Mouse (Mus musculus) midbrain, postnatal 0 days (tissue): ENCODE data around the gene Acta2. TPM values are rescaled to one million over a fixed set of nuclear protein-coding genes. Genes with fewer than 3 reads are reported as not detected.

Experiments
- ATAC-seq: fragments of 200-750 bp; cut with Nextera tagmentation; 2 replicates; pipeline ENCODE4 v1.8.0; 2017; ENCODE audit warnings: moderate number of reproducible peaks, mild to moderate bottlenecking, moderate TSS enrichment, moderate library complexity; ENCODE audit not compliant: low FRiP score
- DNase-seq: peaks from one replicate; pipeline ENCODE4 v3.0.0-alpha.2; 2015; ENCODE audit warnings: low spot score
- H3K27ac ChIP-seq: fragments of 300-500 bp; sonication (generic); 2 replicates; pipeline ENCODE4 v1.5.1; 2014; ENCODE audit warnings: low read depth, mild to moderate bottlenecking, low read length, mixed read lengths
- H3K27me3 ChIP-seq: fragments of 300-500 bp; sonication (generic); 2 replicates; pipeline ENCODE4 v1.6.1; 2014; ENCODE audit warnings: low read length, control low read depth, mixed read lengths; ENCODE audit not compliant: insufficient read depth
- H3K36me3 ChIP-seq: fragments of 300-500 bp; sonication (generic); 2 replicates; pipeline ENCODE4 v1.6.1; 2014; ENCODE audit warnings: low read length, control low read depth, mixed read lengths; ENCODE audit not compliant: insufficient read depth
- H3K4me1 ChIP-seq: fragments of 300-500 bp; sonication (generic); 2 replicates; pipeline ENCODE4 v1.6.1; 2014; ENCODE audit warnings: mild to moderate bottlenecking, control low read depth, antibody characterized with exemption, low read length, mixed read lengths; ENCODE audit not compliant: insufficient read depth
- H3K4me2 ChIP-seq: fragments of 300-500 bp; sonication (generic); 2 replicates; pipeline ENCODE4 v1.6.1; 2014; ENCODE audit warnings: low read depth, mild to moderate bottlenecking, low read length, mixed read lengths; ENCODE audit not compliant: poor library complexity, severe bottlenecking
- H3K4me3 ChIP-seq: fragments of 300-500 bp; sonication (generic); 2 replicates; pipeline ENCODE4 v1.5.1; 2014; ENCODE audit warnings: low read depth, mild to moderate bottlenecking, low read length, moderate library complexity
- H3K9ac ChIP-seq: fragments of 300-500 bp; sonication (generic); replicated peaks from 2 replicates; pipeline ENCODE4 v1.6.1; 2014; ENCODE audit warnings: mild to moderate bottlenecking, low read length, moderate library complexity, mixed read lengths; ENCODE audit not compliant: poor library complexity, severe bottlenecking
- H3K9me3 ChIP-seq: fragments of 300-500 bp; sonication (generic); 2 replicates; pipeline ENCODE4 v1.6.1; 2016; ENCODE audit warnings: low read length, control low read depth
- CTCF ChIP-seq: IDR thresholded peaks from 2 replicates; pipeline ENCODE4 v1.5.1; 2016; ENCODE audit warnings: antibody characterized with exemption, mild to moderate bottlenecking
- WGBS: fragments of 180-500 bp; shearing (Covaris S2); extraction: QIAGEN DNeasy Blood & Tissue Kit; methylation state at CpG from one replicate; pipeline ENCODE4 v1.1.7; 2014; 5-methylcytosine and 5-hydroxymethylcytosine counted together
- polyA plus RNA-seq: library from polyadenylated mRNA; unstranded; fragments of >200 nt; fragmentation: Nextera tagmentation; extraction: Ambion mirVana; gene quantifications from 2 replicates; pipeline ENCODE4 v1.2.1, GENCODE M21; 2015
- total RNA-seq: library from RNA; depleted of rRNA; stranded (reverse); fragments of >200 nt; gene quantifications from 2 replicates; pipeline ENCODE4 v1.2.3, GENCODE M21; 2014

Gene Acta2
- total and polyA plus RNA-seq, 2 experiments from 2014 or later = 3.7 to 9.6 TPM

DNA sequence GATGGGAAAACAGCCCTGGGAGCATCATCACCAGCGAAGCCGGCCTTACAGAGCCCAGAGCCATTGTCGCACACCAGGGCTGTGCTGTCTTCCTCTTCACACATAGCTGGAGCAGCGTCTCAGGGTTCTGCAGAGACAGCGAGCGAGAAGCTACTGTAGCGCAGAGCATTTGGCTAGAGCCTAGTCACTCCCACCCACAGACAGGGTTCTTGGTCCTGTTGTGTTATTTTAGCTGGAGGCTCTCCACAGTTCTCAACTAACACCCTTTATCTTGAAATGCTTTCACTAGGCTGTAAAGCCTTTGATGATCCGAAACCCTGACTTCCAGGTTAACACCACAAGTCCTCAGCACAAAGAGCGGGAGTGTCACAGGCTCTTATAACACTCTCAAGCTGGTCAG, 2.9 kb downstream of the Acta2 start:
- DNase-seq (no peak), ATAC-seq (no peak)
- Histone ChIP-seq H3K27me3 (0 out of 2 replicates have a peak, but pooled peaks cover 3% of the 10 kb centered on the region), H3K4me3 (no peak overlapping the region), H3K27ac (no peak overlapping the region), H3K4me1 (no peaks in the 10 kb centered on the region), H3K4me2 (no peak overlapping the region), H3K9me3 (no peaks in the 10 kb centered on the region), H3K36me3 (no peaks in the 10 kb centered on the region), H3K9ac (no peak overlapping the region)
- WGBS = 79% methylated on average over 9 of the region's 9 CpGs
- TF ChIP-seq CTCF = no peak

GRCm38 (mm10) chr19:34251900-34252299, 3.5 kb downstream of the Acta2 start:
- TF ChIP-seq CTCF = no peak
- Histone ChIP-seq H3K9me3 (no peaks in the 10 kb centered on the region), H3K27ac (no peak overlapping the region), H3K36me3 (no peaks in the 10 kb centered on the region), H3K4me2 (no peak overlapping the region), H3K4me3 (no peak overlapping the region), H3K4me1 (no peaks in the 10 kb centered on the region), H3K9ac (no peak overlapping the region), H3K27me3 (0 out of 2 replicates have a peak, but pooled peaks cover 3% of the 10 kb centered on the region)
- WGBS = 76% methylated on average over 2 of the region's 2 CpGs
- DNase-seq (no peak), ATAC-seq (no peak)

- H3K36me3 ChIP-seq = no peaks in the 10 kb centered on the region
- H3K9me3 ChIP-seq = no peaks in the 10 kb centered on the region
- no peak overlapping the region for H3K4me3 ChIP-seq
- TF ChIP-seq CTCF = no peak
- no peak overlapping the region for H3K9ac ChIP-seq
- no peaks in the 10 kb centered on the region for H3K4me1 ChIP-seq
- H3K4me2 ChIP-seq = no peak overlapping the region
- no peak for DNase-seq
- 0 out of 2 replicates have a peak, but pooled peaks cover 3% of the 10 kb centered on the region for H3K27me3 ChIP-seq
- H3K27ac ChIP-seq = no peak overlapping the region
- no peak for ATAC-seq
- WGBS = 87% methylated on average over 4 of the region's 4 CpGs
Observed at GRCm38 (mm10) chr19:34250621-34251020, 4.8 kb downstream of the Acta2 start.

DNA sequence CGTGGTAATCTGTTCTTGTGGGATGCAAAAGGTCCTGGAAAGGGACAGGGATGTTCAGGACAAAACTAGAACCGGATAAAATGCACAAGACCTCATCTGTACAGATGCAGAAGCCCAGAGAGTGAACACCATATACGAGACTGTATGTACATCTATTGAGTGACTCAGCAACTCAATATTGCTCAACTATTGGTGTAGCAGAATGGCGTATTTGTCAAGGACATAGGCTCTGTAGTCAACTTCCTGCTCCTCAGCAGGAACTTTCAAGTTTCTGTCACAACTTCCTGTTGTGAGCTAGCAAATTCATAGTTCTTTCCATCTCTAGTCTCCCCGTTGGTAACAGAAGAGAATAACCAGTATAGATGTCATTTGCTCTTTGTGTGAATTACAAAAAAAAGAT, 6.8 kb downstream of the Acta2 start:
- ATAC-seq (no peak), DNase-seq (no peak)
- no peak overlapping the region for H3K4me2 ChIP-seq
- H3K36me3 ChIP-seq = no peaks in the 10 kb centered on the region
- TF ChIP-seq CTCF = no peak
- H3K27me3 ChIP-seq = 0 out of 2 replicates have a peak, but pooled peaks cover 3% of the 10 kb centered on the region
- no peak overlapping the region for H3K4me3 ChIP-seq
- no peaks in the 10 kb centered on the region for H3K4me1 ChIP-seq
- H3K9me3 ChIP-seq = no peaks in the 10 kb centered on the region
- 74% methylated on average over 5 of the region's 5 CpGs for WGBS
- no peak overlapping the region for H3K9ac ChIP-seq
- no peak overlapping the region for H3K27ac ChIP-seq

- Histone ChIP-seq H3K4me2 (no peak overlapping the region), H3K27me3 (no peaks in the 10 kb centered on the region), H3K9ac (no peak overlapping the region), H3K4me1 (no peaks in the 10 kb centered on the region), H3K36me3 (peaks cover 8% of the 10 kb centered on the region), H3K27ac (no peak overlapping the region), H3K4me3 (no peak overlapping the region), H3K9me3 (no peaks in the 10 kb centered on the region)
- WGBS = 13% methylated on average over 6 of the region's 6 CpGs
- TF ChIP-seq CTCF = peak; percentile 80
- ATAC-seq = peak; percentile 57; the same call in 1 of the 2 replicates
- DNase-seq = peak; percentile 93
Observed at GRCm38 (mm10) chr19:34244056-34244455, 11.3 kb downstream of the Acta2 start.

GRCm38 (mm10) chr19:34242925-34243324, 12.5 kb downstream of the Acta2 start:
- Histone ChIP-seq H3K4me1 (no peaks in the 10 kb centered on the region), H3K27me3 (no peaks in the 10 kb centered on the region), H3K4me3 (no peak overlapping the region), H3K4me2 (no peak overlapping the region), H3K27ac (no peak overlapping the region), H3K36me3 (peaks cover 15% of the 10 kb centered on the region), H3K9ac (no peak overlapping the region), H3K9me3 (no peaks in the 10 kb centered on the region)
- no peak for ATAC-seq
- TF ChIP-seq CTCF = no peak
- no peak for DNase-seq
